Mouse (Mus musculus) naive thymus-derived CD4-positive, alpha-beta T cell, adult 5 months (primary cell): Measurements from ENCODE around the gene Pigo. TPM values are rescaled to one million over a fixed set of nuclear protein-coding genes. Genes with fewer than 3 reads are reported as not detected.

Experiments
- polyA plus RNA-seq: library from polyadenylated mRNA; unstranded; fragments of 100-300 nt; shearing (Covaris generic); gene quantifications from one replicate; pipeline ENCODE4 v1.2.1, GENCODE M21; 2017

Gene Pigo
- 53.9 TPM for polyA plus RNA-seq

DNA sequence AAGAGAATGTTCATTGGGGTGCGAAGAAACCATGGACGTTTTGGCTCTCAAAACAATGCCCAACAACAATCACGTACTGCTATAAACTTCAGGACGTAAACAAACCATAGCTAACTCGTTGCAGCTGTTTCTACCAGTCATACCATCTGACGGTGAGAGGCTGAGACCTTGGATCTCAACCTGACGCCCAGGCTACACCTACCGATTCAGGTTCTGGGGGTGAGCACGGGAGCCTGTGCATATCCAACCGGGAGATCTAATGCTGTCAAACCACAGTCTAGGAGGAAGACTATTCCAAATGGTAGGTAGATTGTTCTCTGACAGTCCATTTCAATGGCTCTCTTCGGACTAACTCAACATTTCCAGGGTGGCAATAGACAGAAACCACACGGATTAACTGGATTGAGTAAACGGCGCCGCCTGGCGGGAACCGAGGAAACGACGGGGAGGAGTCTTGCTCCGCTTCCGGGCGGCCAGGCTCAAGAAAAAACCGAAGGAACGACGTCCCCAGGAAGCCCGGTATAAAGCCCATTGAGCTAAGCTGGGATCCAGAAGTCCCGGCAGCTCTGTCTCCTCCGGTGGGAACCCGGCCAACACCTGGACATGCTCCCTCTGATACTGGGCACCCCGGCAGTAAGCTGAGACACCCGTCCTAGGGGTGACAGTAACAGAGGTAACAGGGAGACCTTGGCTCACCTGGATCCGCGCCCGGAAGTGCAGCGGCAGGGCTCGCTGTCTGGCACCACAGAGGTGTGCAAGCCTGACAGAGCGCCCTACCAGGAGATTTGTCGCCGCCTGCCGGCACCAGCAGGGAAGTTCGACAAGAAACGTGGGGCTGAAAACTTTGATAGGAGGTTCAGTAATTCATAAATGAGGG, at the start of gene Pigo:
TSS of gene Pigo (minus strand) at position 736 of the 877 bp plus-strand sequence.

DNA sequence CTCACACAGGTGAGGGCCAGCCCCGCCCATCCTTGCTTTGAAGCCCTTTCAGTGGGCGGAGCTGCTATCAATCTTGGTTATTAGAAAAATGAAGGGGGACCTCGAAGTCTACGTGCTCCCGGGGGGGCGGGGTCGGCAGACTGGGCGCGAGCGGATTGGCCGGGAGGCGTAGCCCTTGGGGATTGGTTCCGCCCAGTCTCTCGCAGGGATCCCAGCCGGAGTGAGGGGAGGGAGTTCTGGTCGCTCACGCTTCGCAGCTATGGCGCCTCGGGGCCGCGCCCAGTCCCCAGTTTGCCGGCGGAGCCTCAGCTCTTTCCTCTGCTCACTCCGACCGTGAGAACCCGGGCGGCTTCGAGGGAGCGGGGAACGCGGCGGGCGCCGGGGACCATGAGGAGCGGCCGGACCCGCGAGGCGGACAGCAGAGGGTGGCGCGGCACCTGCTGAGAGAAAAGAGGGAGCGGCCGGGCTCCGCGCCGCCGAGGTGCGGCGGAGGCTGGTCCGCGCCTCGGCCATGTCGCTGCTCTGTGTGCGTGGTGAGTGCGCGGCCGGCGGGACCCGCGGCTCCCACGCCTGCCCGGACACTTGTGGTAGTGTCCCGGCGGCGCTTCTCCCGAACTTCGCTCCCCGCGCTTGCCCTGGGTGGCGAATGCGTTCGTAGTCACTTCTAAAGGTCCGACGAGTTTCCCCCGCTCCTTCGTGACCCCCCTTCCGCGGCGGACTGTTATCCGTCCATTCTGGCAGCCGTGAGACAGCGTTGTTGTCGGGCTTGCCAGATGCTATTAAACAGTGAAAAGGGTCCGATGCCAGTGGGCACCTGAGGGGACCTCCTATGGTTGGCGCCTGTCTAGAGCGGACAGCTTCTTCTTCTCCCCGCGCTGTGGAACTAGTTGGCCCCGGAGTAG, 33.4 kb upstream of the Pigo start, which contains the start of gene Unc13b:
TSS of gene Unc13b (plus strand) at position 201 of the 902 bp plus-strand sequence.

DNA sequence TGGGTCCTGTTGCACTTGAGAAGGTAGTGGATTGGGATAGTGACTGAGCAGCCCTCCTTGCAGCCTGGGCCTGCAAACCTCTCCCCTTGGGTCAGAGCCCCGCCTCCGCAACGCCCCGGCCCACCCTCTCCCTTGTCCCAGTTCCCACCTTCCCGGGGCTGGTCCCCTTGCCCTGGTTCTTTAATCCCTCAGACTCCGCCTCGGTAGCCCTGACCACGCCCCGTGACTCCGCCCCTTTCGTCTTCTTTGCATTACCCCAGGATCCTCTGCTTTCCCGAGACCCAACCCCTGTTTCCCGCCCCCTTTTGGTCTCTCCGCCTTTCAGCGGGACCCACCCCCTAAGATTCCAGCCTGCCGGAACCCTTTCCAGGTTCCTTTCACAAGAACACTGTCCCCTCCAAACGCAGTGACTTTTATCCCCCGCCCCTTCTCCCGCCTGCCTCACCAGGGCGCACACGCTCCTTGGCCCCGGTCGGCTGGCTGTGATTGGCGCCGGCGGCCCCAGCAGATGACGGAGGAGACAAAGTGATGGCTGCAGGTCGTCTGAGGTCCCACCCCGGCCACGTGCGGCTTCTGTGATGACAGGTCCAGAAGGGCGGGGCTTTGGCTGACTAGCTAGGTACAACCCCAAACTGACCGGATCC, 20.2 kb upstream of the Pigo start, which contains the start of gene Fam214b:
TSS of gene Fam214b (minus strand) at position 562 of the 644 bp plus-strand sequence.

DNA sequence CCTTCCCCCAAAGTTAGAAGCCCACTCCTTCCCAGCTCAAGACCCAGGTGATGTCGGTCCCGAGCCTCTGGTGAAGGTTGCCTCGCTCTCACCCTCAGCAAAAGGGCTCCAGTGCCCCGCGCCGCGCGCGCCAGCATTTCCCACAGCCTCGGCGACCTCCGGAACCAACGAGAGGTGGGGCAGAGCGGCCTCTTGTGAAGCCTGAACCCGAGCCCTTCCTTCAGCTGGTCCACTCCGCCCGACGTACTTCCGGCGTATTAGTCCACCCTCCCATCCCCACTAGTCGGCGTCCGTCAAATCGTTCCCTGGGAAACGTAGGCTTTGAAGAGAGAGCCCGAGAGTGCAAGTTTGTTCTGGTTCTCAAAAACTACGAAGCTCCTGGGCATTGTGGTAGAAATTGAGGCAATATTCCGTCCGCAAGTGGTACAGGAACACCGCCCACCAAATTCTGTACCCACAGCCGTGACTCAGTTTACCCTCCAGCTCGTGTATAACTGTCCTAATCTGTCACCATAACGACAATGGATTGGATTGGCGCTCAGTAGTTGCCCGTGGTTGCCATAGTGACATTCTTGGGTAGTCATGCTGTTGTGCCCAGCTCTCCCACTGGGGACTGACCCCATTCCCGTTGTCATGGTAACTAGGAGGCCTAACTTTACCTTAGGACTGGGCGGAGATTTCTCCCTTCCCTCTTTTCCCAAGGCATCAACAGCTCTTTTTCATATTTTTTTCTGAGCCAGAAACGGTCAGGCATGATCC, 5.8 kb upstream of the Pigo start, which contains the start of gene Stoml2:
TSS of gene Stoml2 (minus strand) at position 474 of the 759 bp plus-strand sequence.

DNA sequence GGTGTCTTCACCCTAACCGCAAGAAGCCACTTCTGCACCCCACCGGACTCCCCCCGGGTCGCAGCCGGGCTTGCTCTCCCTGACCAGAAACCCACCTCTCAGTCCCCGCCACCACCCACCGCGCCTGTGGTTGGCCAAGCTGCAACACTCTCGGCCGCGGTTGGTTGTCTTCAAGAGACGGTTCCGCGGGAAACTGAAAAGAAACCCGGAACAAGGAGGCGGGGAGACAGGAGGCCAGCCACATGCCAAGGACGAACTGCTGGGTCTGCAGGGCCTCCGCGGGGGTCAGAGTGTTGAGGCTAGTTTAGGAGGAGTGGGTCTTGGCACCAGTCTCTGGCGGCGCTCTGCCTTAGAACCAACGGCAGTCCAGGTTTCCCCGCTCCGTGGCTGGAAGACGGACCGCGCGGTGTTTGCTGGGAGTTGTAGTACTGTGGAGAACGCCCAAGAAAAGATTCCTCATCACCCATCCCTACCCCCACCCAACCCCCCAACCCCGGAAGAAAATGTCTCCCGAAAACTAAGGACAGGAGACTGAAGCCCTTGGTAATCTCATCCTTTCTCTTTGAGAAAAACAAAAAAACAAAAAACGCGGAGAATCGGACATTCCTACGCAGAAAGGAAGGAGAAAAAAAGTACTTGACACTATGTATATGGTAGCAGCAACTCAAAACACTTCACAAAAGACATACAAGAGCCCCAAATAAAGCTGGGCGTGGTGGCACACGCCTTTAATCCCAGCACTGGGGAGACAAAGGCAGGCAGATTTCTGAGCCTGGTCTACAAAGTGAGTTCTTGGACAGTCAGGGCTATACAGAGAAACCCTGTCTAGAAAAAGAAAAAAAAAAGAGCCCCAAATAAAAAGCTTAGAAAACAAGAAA, 15.2 kb downstream of the Pigo start, which contains the start of gene Fancg:
TSS of gene Fancg (minus strand) at position 346 of the 878 bp plus-strand sequence.

DNA sequence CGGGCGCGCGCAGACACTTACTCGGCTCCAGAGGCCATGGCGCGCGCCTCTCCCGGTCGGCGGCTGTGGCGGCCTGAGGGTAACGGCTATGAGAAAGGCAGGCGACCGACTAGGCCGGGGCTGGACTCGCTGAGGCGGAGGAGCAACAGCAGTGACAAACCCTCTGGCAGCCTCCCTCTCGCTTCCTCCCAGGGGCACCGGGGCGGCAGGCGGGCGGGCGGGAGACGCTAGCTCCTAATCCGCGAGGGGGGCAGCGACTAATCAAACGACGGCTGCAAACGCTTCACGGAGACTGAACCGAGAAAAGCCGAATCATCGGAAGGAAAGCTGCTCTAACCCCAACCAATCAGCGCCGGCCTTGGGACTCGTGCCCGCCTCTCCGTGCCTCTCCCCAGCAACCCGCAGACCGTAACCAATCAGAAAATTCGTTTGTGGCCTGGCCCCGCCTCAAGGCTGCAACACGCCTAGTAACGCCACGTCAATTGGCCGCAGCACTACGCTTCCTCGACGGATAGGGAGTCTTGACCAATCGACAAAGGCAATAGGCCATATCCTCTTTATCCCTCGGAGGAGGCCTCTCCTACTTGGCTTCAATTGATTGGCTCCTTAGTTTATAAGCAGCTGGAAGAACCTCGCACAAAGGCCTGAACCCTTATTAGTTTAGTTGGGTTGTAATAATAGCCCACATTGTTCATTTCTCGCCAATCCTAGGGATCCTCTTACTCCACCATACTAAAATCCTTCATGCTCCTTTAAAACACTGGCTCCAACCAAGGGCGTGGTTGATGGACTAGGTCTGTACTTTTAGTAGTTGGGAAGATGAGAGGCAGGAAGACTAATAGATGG, 25.3 kb downstream of the Pigo start, which contains the start of gene Vcp:
TSS of gene Vcp (minus strand) at position 367 of the 846 bp plus-strand sequence.

DNA sequence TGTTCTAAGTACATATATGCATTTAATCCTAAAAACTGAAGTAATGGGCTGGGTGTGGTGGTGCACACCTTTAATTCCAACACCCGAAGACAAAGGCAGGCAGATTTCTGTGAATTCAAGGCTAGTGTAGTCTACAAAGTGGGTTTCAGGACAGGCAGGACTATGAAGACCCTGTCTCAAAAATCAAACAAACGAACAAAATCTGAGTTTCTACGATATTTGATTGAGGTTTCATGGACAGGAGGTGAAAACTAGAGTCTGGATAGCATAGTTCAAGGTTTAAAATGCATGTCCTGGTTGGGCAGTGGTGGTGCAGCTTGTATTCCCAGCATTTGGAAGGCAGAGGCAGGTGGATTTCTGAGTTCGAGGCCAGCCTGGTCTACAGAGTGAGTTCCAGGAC, 56.3 kb downstream of the Pigo start, which contains the start of gene 1700022I11Rik:
TSS of gene 1700022I11Rik (plus strand) at position 301 of the 400 bp plus-strand sequence.

Other genes with a start within 250 kb of the Pigo start
- not detected for gene Fam205a1, start 171.9 kb downstream of the Pigo start, polyA plus RNA-seq
- not detected for gene Gm12394, start 169.0 kb downstream of the Pigo start, polyA plus RNA-seq
- gene Fam205c, start 151.6 kb downstream of the Pigo start, polyA plus RNA-seq, result not detected
- gene Phf24, start 109.2 kb downstream of the Pigo start, polyA plus RNA-seq, result not detected
- gene Dnajb5, start 76.0 kb downstream of the Pigo start, polyA plus RNA-seq, result 38.1 TPM
- not detected for gene 1700022I11Rik, start 56.2 kb downstream of the Pigo start, polyA plus RNA-seq
- gene Vcp, start 25.3 kb downstream of the Pigo start, polyA plus RNA-seq, result 266 TPM
- gene Fancg, start 15.3 kb downstream of the Pigo start, polyA plus RNA-seq, result 19.4 TPM
- gene Stoml2, start 5.9 kb upstream of the Pigo start, polyA plus RNA-seq, result 70.0 TPM
- 2.4 TPM for gene Fam214b, start 20.4 kb upstream of the Pigo start, polyA plus RNA-seq
- 0.42 TPM for gene Unc13b, start 33.1 kb upstream of the Pigo start, polyA plus RNA-seq
- gene Atp8b5, start 241.3 kb upstream of the Pigo start, polyA plus RNA-seq, result not detected